ENCODE assay signal across 35 mouse cellular contexts in the genomic region with DNA sequence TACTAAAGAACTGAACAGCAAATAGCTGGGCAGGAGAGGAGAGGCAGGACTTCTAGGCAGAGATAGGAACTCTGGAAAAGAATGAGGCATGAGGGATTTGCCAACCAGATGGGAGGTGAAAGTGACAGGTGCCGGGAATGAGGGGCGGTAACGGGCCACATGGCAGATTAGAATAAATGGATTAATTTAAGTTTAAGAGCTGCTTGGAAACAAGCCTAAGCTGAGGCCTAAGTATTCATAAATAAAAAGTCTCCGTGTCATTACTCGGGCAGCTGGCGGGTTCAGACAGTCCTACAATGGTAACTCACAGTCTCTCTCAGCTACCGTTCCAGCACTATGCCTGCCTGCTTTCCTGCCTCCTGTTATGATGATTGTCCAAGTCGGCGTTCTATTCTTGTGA. TPM values are rescaled to one million over a fixed set of nuclear protein-coding genes. Genes with fewer than 3 reads are reported as not detected.
DNase-seq lines count a peak whose midpoint lies in the region; ATAC-seq and TF ChIP-seq lines count a peak whose summit lies in the region.
"Had no signal": no experiment of that assay in that cellular context is flagged by ENCODE, and none has a peak within 500 bp of the region (broad histone marks: within the 10 kb centered on the region; RNA-seq: fewer than 3 reads in every experiment).

No protein-coding gene starts in this region.

- no peaks in the 10 kb centered on the region for H3K27me3 ChIP-seq in forebrain, embryonic 15.5 days
- no peaks in the 10 kb centered on the region for H3K27me3 ChIP-seq in forebrain, embryonic 12.5 days
- H3K27me3 ChIP-seq in hindbrain, postnatal 0 days (ENCODE audit: insufficient read depth, low read length) = no peaks in the 10 kb centered on the region
- no peaks in the 10 kb centered on the region for H3K27me3 ChIP-seq in hindbrain, embryonic 10.5 days (ENCODE audit: insufficient read depth, poor library complexity, severe bottlenecking)
- H3K27me3 ChIP-seq: CH12.LX; embryonic facial prominence, embryonic 13.5 days; heart, embryonic 13.5 days; hindbrain, embryonic 13.5 days had no signal

- H3K9ac ChIP-seq in forebrain, embryonic 15.5 days (replicated peaks) = no peak overlapping the region
- no peak overlapping the region for H3K9ac ChIP-seq in forebrain, embryonic 12.5 days
- H3K9ac ChIP-seq in hindbrain, postnatal 0 days (replicated peaks; ENCODE audit: low read length) = no peak overlapping the region
- H3K9ac ChIP-seq: embryonic facial prominence, embryonic 13.5 days; heart, embryonic 13.5 days; hindbrain, embryonic 13.5 days had no signal

- DNase-seq in hindbrain, postnatal 0 days (ENCODE audit: low spot score) = peak; percentile 30
- no peak for DNase-seq in hindbrain, embryonic 10.5 days (ENCODE audit: low spot score)
- peak; percentile 8 to 23 for DNase-seq in layer of hippocampus, postnatal 14 days (ENCODE audit: low spot score in 2 of 2)
- DNase-seq in layer of hippocampus, adult 11-12 months (ENCODE audit: low spot score) = no peak
- peak; percentile 63 for DNase-seq in brain, embryonic 14.5 days (ENCODE audit: low read depth)
- DNase-seq in MN1 (ENCODE audit: low spot score) = no peak
- DNase-seq: adrenal gland, adult 2 months; adrenal gland, postnatal 14 days; B cell, adult 2 months; cerebellum, adult 11-12 months; cerebellum, adult 8-10 months; cerebellum, postnatal 10 days; cerebellum, postnatal 36 days; embryo, embryonic 11 days; gastrocnemius, postnatal 25 days; heart, adult 2 months; heart, postnatal 14 days had no signal

- H3K4me2 ChIP-seq in forebrain, embryonic 15.5 days (replicated peaks) = no peak overlapping the region
- no peak overlapping the region for H3K4me2 ChIP-seq in forebrain, embryonic 12.5 days
- no peak overlapping the region for H3K4me2 ChIP-seq in hindbrain, postnatal 0 days (ENCODE audit: low read depth, low read length)
- H3K4me2 ChIP-seq: embryonic facial prominence, embryonic 13.5 days; heart, embryonic 13.5 days; hindbrain, embryonic 13.5 days had no signal

- H3K9me3 ChIP-seq in forebrain, embryonic 15.5 days = no peaks in the 10 kb centered on the region
- H3K9me3 ChIP-seq in forebrain, embryonic 12.5 days = no peaks in the 10 kb centered on the region
- H3K9me3 ChIP-seq in hindbrain, postnatal 0 days (ENCODE audit: low read length) = no peaks in the 10 kb centered on the region
- no peaks in the 10 kb centered on the region for H3K9me3 ChIP-seq in hindbrain, embryonic 10.5 days
- H3K9me3 ChIP-seq: embryonic facial prominence, embryonic 10.5 days; embryonic facial prominence, embryonic 13.5 days; G1E; heart, embryonic 10.5 days; heart, embryonic 13.5 days had no signal

- H3K27ac ChIP-seq in forebrain, embryonic 15.5 days (replicated peaks) = no peak overlapping the region
- no peak overlapping the region for H3K27ac ChIP-seq in forebrain, embryonic 12.5 days
- no peak overlapping the region for H3K27ac ChIP-seq in hindbrain, postnatal 0 days
- no peak overlapping the region for H3K27ac ChIP-seq in hindbrain, embryonic 10.5 days
- H3K27ac ChIP-seq: embryonic facial prominence, embryonic 10.5 days; embryonic facial prominence, embryonic 13.5 days; heart, adult 2 months; heart, embryonic 10.5 days; heart, embryonic 13.5 days; hindbrain, embryonic 13.5 days had no signal

- no peak overlapping the region for H3K4me3 ChIP-seq in forebrain, embryonic 15.5 days
- H3K4me3 ChIP-seq in forebrain, embryonic 12.5 days (replicated peaks) = no peak overlapping the region
- no peak overlapping the region for H3K4me3 ChIP-seq in hindbrain, postnatal 0 days (ENCODE audit: low read length)
- no peak overlapping the region for H3K4me3 ChIP-seq in hindbrain, embryonic 10.5 days
- H3K4me3 ChIP-seq: embryonic facial prominence, embryonic 10.5 days; embryonic facial prominence, embryonic 13.5 days; erythroblast, embryonic 14.5 days; heart, adult 2 months; heart, embryonic 10.5 days; heart, embryonic 13.5 days; hindbrain, embryonic 13.5 days had no signal

- 48% methylated on average over 9 of the region's 9 CpGs for WGBS in forebrain, embryonic 15.5 days
- 88% methylated on average over 9 of the region's 9 CpGs for WGBS in forebrain, embryonic 12.5 days
- 65% methylated on average over 9 of the region's 9 CpGs for WGBS in hindbrain, postnatal 0 days
- 95% methylated on average over 9 of the region's 9 CpGs for WGBS in hindbrain, embryonic 10.5 days

- ATAC-seq in forebrain, embryonic 15.5 days (replicated peaks) = peak; percentile 41; the same call in 1 of the 2 replicates
- no peak for ATAC-seq in forebrain, embryonic 12.5 days (ENCODE audit: low FRiP score)
- ATAC-seq in hindbrain, postnatal 0 days = no peak
- ATAC-seq: hindbrain, embryonic 16.5 days; inflammation-experienced regulatory T-cells, adult 6 months; intestine, embryonic 16.5 days had no signal

- no peaks in the 10 kb centered on the region for H3K36me3 ChIP-seq in forebrain, embryonic 15.5 days
- H3K36me3 ChIP-seq in forebrain, embryonic 12.5 days (replicated peaks) = no peaks in the 10 kb centered on the region
- H3K36me3 ChIP-seq in hindbrain, postnatal 0 days (ENCODE audit: insufficient read depth, low read length) = no peaks in the 10 kb centered on the region
- no peaks in the 10 kb centered on the region for H3K36me3 ChIP-seq in hindbrain, embryonic 10.5 days
- H3K36me3 ChIP-seq: embryonic facial prominence, embryonic 10.5 days; embryonic facial prominence, embryonic 13.5 days; G1E; heart, embryonic 10.5 days; heart, embryonic 13.5 days; hindbrain, embryonic 13.5 days had no signal

- TF ChIP-seq CTCF in hindbrain, postnatal 0 days (IDR thresholded peaks at IDR 0.05; ENCODE audit: low read depth) = no peak
- no peak for TF ChIP-seq CTCF in brain, embryonic 14.5 days (IDR thresholded peaks at IDR 0.05; ENCODE audit: borderline replicate concordance, extremely low read depth, insufficient read depth, insufficient read length)

- no peak for TF ChIP-seq POLR2A in brain, embryonic 14.5 days (IDR thresholded peaks at IDR 0.05; ENCODE audit: borderline replicate concordance, extremely low read depth, insufficient read depth, insufficient read length, poor library complexity, severe bottlenecking)

- no peaks in the 10 kb centered on the region for H3K4me1 ChIP-seq in forebrain, embryonic 15.5 days
- H3K4me1 ChIP-seq in forebrain, embryonic 12.5 days = no peaks in the 10 kb centered on the region
- no peaks in the 10 kb centered on the region for H3K4me1 ChIP-seq in hindbrain, postnatal 0 days (ENCODE audit: insufficient read depth, low read length)
- H3K4me1 ChIP-seq in hindbrain, embryonic 10.5 days (replicated peaks) = no peaks in the 10 kb centered on the region
- H3K4me1 ChIP-seq: embryonic facial prominence, embryonic 10.5 days; embryonic facial prominence, embryonic 13.5 days; heart, embryonic 13.5 days; hindbrain, embryonic 13.5 days had no signal

RNA-seq across cellular contexts. Expression of gene Sh3d19, which starts 15.6 kb away (rescaled TPM):
- polyA plus RNA-seq in forebrain, embryonic 15.5 days (2015; fragmentation: Nextera tagmentation; extraction: Ambion mirVana) = 8.7 and 9.6 TPM in 2 replicates
- 8.7 and 9.1 TPM in 2 replicates for polyA plus RNA-seq in forebrain, embryonic 12.5 days (2016; fragmentation: Nextera tagmentation; extraction: Ambion mirVana)
- 23.7 and 31.1 TPM in 2 replicates for total RNA-seq in hindbrain, postnatal 0 days (2014; rRNA removed)
- 14.0 and 16.3 TPM in 2 replicates for polyA plus RNA-seq in hindbrain, postnatal 0 days (2015; fragmentation: Nextera tagmentation; extraction: Ambion mirVana)
- 7.9 and 9.0 TPM in 2 replicates for polyA plus RNA-seq in hindbrain, embryonic 10.5 days (2016; fragmentation: Nextera tagmentation; extraction: Ambion mirVana)
- total RNA-seq in layer of hippocampus, postnatal 14 days (2021) = 10 to 100 TPM; 40.6 to 42.5 TPM
- polyA plus RNA-seq in brain, embryonic 14.5 days (2012; rRNA removed) = 13.4 and 19.4 TPM in 2 replicates

RNA-seq across cellular contexts. Expression of gene Prss48, which starts 47.0 kb away (rescaled TPM):
- polyA plus RNA-seq in forebrain, embryonic 15.5 days (2015; fragmentation: Nextera tagmentation; extraction: Ambion mirVana) = not detected in 2 replicates
- polyA plus RNA-seq in forebrain, embryonic 12.5 days (2016; fragmentation: Nextera tagmentation; extraction: Ambion mirVana) = not detected in 2 replicates
- total RNA-seq in hindbrain, postnatal 0 days (2014; rRNA removed) = not detected in 2 replicates
- not detected in 2 replicates for polyA plus RNA-seq in hindbrain, postnatal 0 days (2015; fragmentation: Nextera tagmentation; extraction: Ambion mirVana)
- polyA plus RNA-seq in hindbrain, embryonic 10.5 days (2016; fragmentation: Nextera tagmentation; extraction: Ambion mirVana) = not detected in 2 replicates
- not detected for total RNA-seq in layer of hippocampus, postnatal 14 days (2021)
- not detected in 2 replicates for polyA plus RNA-seq in brain, embryonic 14.5 days (2012; rRNA removed)
- total RNA-seq: adrenal gland, adult 2 months; adrenal gland, postnatal 14 days; adrenal gland, postnatal 4 days; CH12.LX; G1E; gastrocnemius, adult 8-10 months; gastrocnemius, postnatal 25 days; heart, adult 2 months; heart, postnatal 14 days; hematopoietic stem cell, adult 5-6 weeks had no signal
- polyA plus RNA-seq: adrenal gland, adult 2 months; cortical plate, adult 2 months; erythroblast, embryonic 14.5 days; G1E; heart, adult 2 months; heart, embryonic 10.5 days; heart, embryonic 13.5 days; heart, embryonic 16.5 days; hindbrain, embryonic 13.5 days; hindbrain, embryonic 16.5 days; inflammation-experienced regulatory T-cells, adult 6 months; intestine, embryonic 16.5 days had no signal

Comparison
In these comparisons a context has a peak if more than half of its experiments do, and no peak if none do; other contexts are left out.
1. DNase-seq: peak in hindbrain, postnatal 0 days (single experiment), layer of hippocampus, postnatal 14 days (2 of 2) and brain, embryonic 14.5 days (single experiment); none in hindbrain, embryonic 10.5 days (single experiment), layer of hippocampus, adult 11-12 months (single experiment) and MN1 (single experiment).